In the genomic region with DNA sequence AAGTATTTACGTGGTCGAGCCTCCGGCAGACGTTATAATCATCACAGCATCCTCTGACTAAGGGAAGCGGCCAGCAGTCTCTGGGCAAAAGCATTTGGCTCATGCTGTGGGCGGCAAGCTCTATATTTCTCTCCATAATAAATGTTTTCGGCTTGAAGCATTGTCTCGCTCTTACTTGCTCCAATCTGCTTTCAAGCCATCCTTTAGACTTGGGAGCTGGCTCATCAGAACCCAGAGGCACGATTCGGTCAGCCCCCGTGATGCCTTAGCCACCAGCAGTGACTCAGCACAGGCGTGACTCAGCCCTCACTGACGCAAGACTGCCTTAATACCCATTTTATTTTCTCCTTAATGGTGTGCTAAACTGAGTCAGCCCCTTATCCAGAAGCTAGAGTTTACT, we compare ENCODE assay signal across 8 mouse cellular contexts. TPM values are rescaled to one million over a fixed set of nuclear protein-coding genes. Genes with fewer than 3 reads are reported as not detected.
DNase-seq lines count a peak whose midpoint lies in the region; ATAC-seq and TF ChIP-seq lines count a peak whose summit lies in the region.
"Had no signal": no experiment of that assay in that cellular context is flagged by ENCODE, and none has a peak within 500 bp of the region (broad histone marks: within the 10 kb centered on the region; RNA-seq: fewer than 3 reads in every experiment).

No protein-coding gene starts in this region.

- H3K36me3 ChIP-seq in stomach, postnatal 0 days (ENCODE audit: control insufficient read depth, insufficient read depth, low read length): no peaks in the 10 kb centered on the region
- H3K36me3 ChIP-seq: neural tube, embryonic 13.5 days had no signal

- ATAC-seq in stomach, postnatal 0 days (ENCODE audit: low FRiP score, low TSS enrichment): no peak

- H3K27me3 ChIP-seq in stomach, postnatal 0 days (ENCODE audit: control insufficient read depth, insufficient read depth, low read length): no peaks in the 10 kb centered on the region

- 63% methylated on average over 13 of the region's 13 CpGs for WGBS in stomach, postnatal 0 days

- no peak overlapping the region for H3K4me2 ChIP-seq in stomach, postnatal 0 days (replicated peaks; ENCODE audit: low read depth)
- H3K4me2 ChIP-seq: neural tube, embryonic 13.5 days had no signal

- no peak overlapping the region for H3K4me3 ChIP-seq in stomach, postnatal 0 days (ENCODE audit: low read depth, low read length)
- H3K4me3 ChIP-seq: neural tube, embryonic 13.5 days had no signal

- no peak for TF ChIP-seq EP300 in stomach, postnatal 0 days (optimal IDR thresholded peaks at IDR 0.05)

- no peaks in the 10 kb centered on the region for H3K4me1 ChIP-seq in stomach, postnatal 0 days (replicated peaks; ENCODE audit: control insufficient read depth, insufficient read depth)

- H3K9me3 ChIP-seq in stomach, postnatal 0 days (ENCODE audit: control insufficient read depth, low read length): no peaks in the 10 kb centered on the region
- H3K9me3 ChIP-seq: neural tube, embryonic 13.5 days had no signal

- TF ChIP-seq CTCF in stomach, postnatal 0 days (IDR thresholded peaks at IDR 0.05; ENCODE audit: low read depth): no peak

- H3K27ac ChIP-seq in stomach, postnatal 0 days (replicated peaks): no peak overlapping the region
- H3K27ac ChIP-seq: neural tube, embryonic 13.5 days had no signal

- H3K9ac ChIP-seq in stomach, postnatal 0 days (ENCODE audit: low read length): no peak overlapping the region
- H3K9ac ChIP-seq: neural tube, embryonic 13.5 days had no signal

- DNase-seq in right cerebral cortex, adult 2 months (ENCODE audit: low spot score in 2 of 2): peak; percentile 83 to 84
- DNase-seq in right cerebral cortex, postnatal 4 days: no peak
- DNase-seq in adrenal gland, adult 2 months: peak; percentile 91
- peak; percentile 55 to 78 for DNase-seq in left cerebral cortex, adult 9 months (ENCODE audit: low spot score in 2 of 2)
- DNase-seq in stomach, postnatal 0 days (ENCODE audit: low spot score): peak; percentile 41
- no peak for DNase-seq in lung, adult 18-20 months
- DNase-seq in cerebellum, adult 11 months: no peak

RNA-seq across cellular contexts. Expression of gene Htatip2, which starts 3.7 kb away (rescaled TPM):
- 10 to 100 TPM; 29.8 to 40.7 TPM for total RNA-seq in adrenal gland, adult 2 months (2021)
- polyA plus RNA-seq in adrenal gland, adult 2 months (2012; rRNA removed): 9.0 and 11.3 TPM in 2 replicates
- polyA plus RNA-seq in stomach, postnatal 0 days (2015; fragmentation: Nextera tagmentation; extraction: Ambion mirVana): 85.4 and 96.0 TPM in 2 replicates

RNA-seq across cellular contexts. Expression of gene Prmt3, which starts 15.5 kb away (rescaled TPM):
- total RNA-seq in adrenal gland, adult 2 months (2021): 10 to 100 TPM; 27.3 to 40.1 TPM
- polyA plus RNA-seq in adrenal gland, adult 2 months (2012; rRNA removed): 47.9 and 77.0 TPM in 2 replicates
- polyA plus RNA-seq in stomach, postnatal 0 days (2015; fragmentation: Nextera tagmentation; extraction: Ambion mirVana): 23.5 and 24.5 TPM in 2 replicates

Comparison
In these comparisons a context has a peak if more than half of its experiments do, and no peak if none do; other contexts are left out.
1. DNase-seq: peak in right cerebral cortex, adult 2 months (2 of 2), adrenal gland, adult 2 months (single experiment), left cerebral cortex, adult 9 months (2 of 2) and stomach, postnatal 0 days (single experiment); none in right cerebral cortex, postnatal 4 days (single experiment), lung, adult 18-20 months (0 of 2) and cerebellum, adult 11 months (single experiment).